Mouse (Mus musculus): ENCODE results near the gene Xrcc1. TPM values are rescaled to one million over a fixed set of nuclear protein-coding genes. Genes with fewer than 3 reads are reported as not detected.

Gene Xrcc1
- total RNA-seq, 1 experiment from 2014 or later: 29.6 TPM

- ATAC-seq (replicated peaks; ENCODE audit: insufficient number of reproducible peaks, low FRiP score, low TSS enrichment, poor library complexity, severe bottlenecking): no peak
Measured at GRCm38 (mm10) chr7:24619671-24620397, 73.7 kb downstream of the Xrcc1 start.

- ATAC-seq (replicated peaks; ENCODE audit: insufficient number of reproducible peaks, low FRiP score, low TSS enrichment, poor library complexity, severe bottlenecking): no peak
Measured at GRCm38 (mm10) chr7:24621193-24621592, 75.1 kb downstream of the Xrcc1 start.

- ATAC-seq (replicated peaks; ENCODE audit: insufficient number of reproducible peaks, low FRiP score, low TSS enrichment, poor library complexity, severe bottlenecking): no peak
Measured at GRCm38 (mm10) chr7:24622967-24623366, 76.9 kb downstream of the Xrcc1 start.

Other genes with a start within 250 kb of the Xrcc1 start
- gene Zfp61, start 245.1 kb upstream of the Xrcc1 start, total RNA-seq (2017): 4.6 to 11.1 TPM (median 5.2 TPM) in 3 replicates
- 2.4 to 4.6 TPM (median 4.5 TPM) in 3 replicates for gene Zfp94, start 229.6 kb upstream of the Xrcc1 start, total RNA-seq (2017)
- 2.3 TPM in 1 of 3 replicates, not detected in the others for gene Tescl, start 212.4 kb upstream of the Xrcc1 start, total RNA-seq (2017)
- not detected in 3 replicates for gene Lypd5, start 197.1 kb upstream of the Xrcc1 start, total RNA-seq (2017)
- gene Kcnn4, start 176.0 kb upstream of the Xrcc1 start, total RNA-seq (2017): 10.3 to 11.8 TPM (median 11.5 TPM) in 3 replicates
- gene Smg9, start 146.7 kb upstream of the Xrcc1 start, total RNA-seq (2017): 20.1 to 30.8 TPM (median 22.6 TPM) in 3 replicates
- 1.7 TPM in 1 of 3 replicates, not detected in the others for gene Irgc1, start 94.0 kb upstream of the Xrcc1 start, total RNA-seq (2017)
- gene Plaur, start 83.8 kb upstream of the Xrcc1 start, total RNA-seq (2017): 286 to 300 TPM (median 297 TPM) in 3 replicates
- gene Cadm4, start 64.3 kb upstream of the Xrcc1 start, total RNA-seq (2017): not detected in 3 replicates
- gene Zfp428, start 39.3 kb upstream of the Xrcc1 start, total RNA-seq (2017): 0.95 TPM in 1 of 3 replicates, not detected in the others
- gene AC161166.1, start 33.8 kb upstream of the Xrcc1 start, total RNA-seq (2017): 1.1 TPM in 1 of 3 replicates, not detected in the others
- gene Irgq, start 15.6 kb upstream of the Xrcc1 start, total RNA-seq (2017): 2.5 to 6.9 TPM (median 2.9 TPM) in 3 replicates
- gene Pinlyp, start 171 bp upstream of the Xrcc1 start, total RNA-seq (2017): not detected in 3 replicates
- gene Ethe1, start 41.3 kb downstream of the Xrcc1 start, total RNA-seq (2017): 4.8 to 9.7 TPM (median 7.9 TPM) in 3 replicates
- gene Zfp575, start 41.4 kb downstream of the Xrcc1 start, total RNA-seq (2017): not detected in 3 replicates
- 7.5 to 10.6 TPM (median 9.6 TPM) in 3 replicates for gene Phldb3, start 64.5 kb downstream of the Xrcc1 start, total RNA-seq (2017)
- not detected in 3 replicates for gene Lypd3, start 90.3 kb downstream of the Xrcc1 start, total RNA-seq (2017)
- not detected in 3 replicates for gene Tex101, start 130.4 kb downstream of the Xrcc1 start, total RNA-seq (2017)
- not detected in 3 replicates for gene BC049730, start 163.0 kb downstream of the Xrcc1 start, total RNA-seq (2017)
- not detected in 3 replicates for gene Gm4763, start 180.6 kb downstream of the Xrcc1 start, total RNA-seq (2017)
- 1.9 to 6.7 TPM (median 5.2 TPM) in 3 replicates for gene Cd177, start 214.0 kb downstream of the Xrcc1 start, total RNA-seq (2017)
- not detected in 3 replicates for gene Ceacam10, start 230.9 kb downstream of the Xrcc1 start, total RNA-seq (2017)

Data from monocyte, adult 5-6 weeks (primary cell).